Mouse (Mus musculus) large intestine, adult 2 months (tissue): ENCODE data around the gene C130050O18Rik. TPM values are rescaled to one million over a fixed set of nuclear protein-coding genes. Genes with fewer than 3 reads are reported as not detected.

ENCODE experiments used
- DNase-seq: peaks from one replicate; pipeline ENCODE4 v3.0.0-alpha.2; 2012; ENCODE audit warnings: low read depth, low spot score
- WGBS: fragments of 180-500 bp; shearing (Covaris S2); methylation state at CpG from one replicate; pipeline ENCODE4 v1.1.7; 2018; 5-methylcytosine and 5-hydroxymethylcytosine counted together
- polyA plus RNA-seq: library from polyadenylated mRNA; depleted of rRNA; stranded (reverse); fragments of >200 nt; gene quantifications from 2 replicates; pipeline ENCODE4 v1.2.3, GENCODE M21; 2012

The C130050O18Rik gene
- polyA plus RNA-seq, 1 experiment, result 2.9 TPM

DNA sequence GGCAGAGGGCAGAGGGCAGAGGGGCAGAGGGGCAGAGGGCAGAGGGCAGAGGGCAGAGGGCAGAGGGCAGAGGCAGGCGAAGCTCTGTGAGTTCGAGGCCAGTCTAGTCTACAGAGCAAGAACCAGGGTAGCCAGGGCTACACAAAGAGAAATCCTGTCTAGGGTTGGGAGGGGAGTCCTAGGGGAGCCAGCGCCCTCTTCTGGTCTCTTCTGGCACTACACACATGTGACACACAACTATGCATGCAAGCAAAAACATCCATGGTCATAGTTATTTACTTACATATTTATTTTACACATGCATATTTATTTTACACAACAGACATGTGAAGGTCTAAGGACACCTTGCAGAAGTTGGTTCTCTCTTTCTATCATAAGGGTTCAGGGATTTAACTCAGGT lies 12.4 kb downstream of the C130050O18Rik start:
- WGBS, result 87% methylated on average over 3 of the region's 3 CpGs
- no peak for DNase-seq

DNA sequence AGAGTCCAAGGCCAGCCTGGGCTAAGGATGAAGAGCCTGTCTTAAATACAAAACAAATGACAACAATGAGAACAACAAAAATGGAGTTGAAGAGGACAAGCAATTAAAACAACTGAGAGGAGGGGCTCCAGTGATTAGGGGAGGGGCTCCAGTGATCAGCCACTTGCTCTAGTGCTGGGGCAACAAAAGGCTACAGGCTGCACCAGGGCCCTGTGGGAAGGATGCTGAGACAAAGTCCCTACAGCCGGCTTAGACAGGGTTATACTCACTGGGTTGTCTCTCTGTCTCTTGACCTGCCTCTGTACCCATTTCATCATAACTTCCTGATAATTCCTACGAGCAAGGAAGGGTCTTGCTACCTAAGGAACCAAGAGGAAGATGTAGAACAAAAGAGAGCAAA lies 13.0 kb downstream of the C130050O18Rik start:
- no peak for DNase-seq
- 54% methylated on average over 2 of the region's 2 CpGs for WGBS

DNA sequence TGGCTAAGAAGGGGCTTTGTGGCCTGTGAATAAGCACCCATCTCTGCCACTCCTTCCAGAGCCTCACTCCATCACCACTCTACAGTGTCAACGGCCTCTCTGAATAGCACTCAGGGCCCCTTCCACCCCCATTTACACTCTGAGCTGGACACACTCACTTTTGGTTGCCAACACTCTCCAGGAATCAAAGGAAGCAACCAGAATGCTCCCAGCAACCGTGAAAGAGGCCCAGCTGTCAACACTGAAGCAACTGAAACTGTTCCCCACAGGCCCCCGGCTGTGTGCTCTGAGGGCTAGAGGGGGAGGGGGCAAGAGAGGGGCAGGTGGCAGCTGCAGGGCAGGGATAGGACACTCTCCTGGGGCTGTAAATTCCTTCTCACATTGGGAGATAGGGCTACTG lies 13.6 kb downstream of the C130050O18Rik start:
- DNase-seq, result no peak
- 23% methylated on average over 3 of the region's 3 CpGs for WGBS

DNA sequence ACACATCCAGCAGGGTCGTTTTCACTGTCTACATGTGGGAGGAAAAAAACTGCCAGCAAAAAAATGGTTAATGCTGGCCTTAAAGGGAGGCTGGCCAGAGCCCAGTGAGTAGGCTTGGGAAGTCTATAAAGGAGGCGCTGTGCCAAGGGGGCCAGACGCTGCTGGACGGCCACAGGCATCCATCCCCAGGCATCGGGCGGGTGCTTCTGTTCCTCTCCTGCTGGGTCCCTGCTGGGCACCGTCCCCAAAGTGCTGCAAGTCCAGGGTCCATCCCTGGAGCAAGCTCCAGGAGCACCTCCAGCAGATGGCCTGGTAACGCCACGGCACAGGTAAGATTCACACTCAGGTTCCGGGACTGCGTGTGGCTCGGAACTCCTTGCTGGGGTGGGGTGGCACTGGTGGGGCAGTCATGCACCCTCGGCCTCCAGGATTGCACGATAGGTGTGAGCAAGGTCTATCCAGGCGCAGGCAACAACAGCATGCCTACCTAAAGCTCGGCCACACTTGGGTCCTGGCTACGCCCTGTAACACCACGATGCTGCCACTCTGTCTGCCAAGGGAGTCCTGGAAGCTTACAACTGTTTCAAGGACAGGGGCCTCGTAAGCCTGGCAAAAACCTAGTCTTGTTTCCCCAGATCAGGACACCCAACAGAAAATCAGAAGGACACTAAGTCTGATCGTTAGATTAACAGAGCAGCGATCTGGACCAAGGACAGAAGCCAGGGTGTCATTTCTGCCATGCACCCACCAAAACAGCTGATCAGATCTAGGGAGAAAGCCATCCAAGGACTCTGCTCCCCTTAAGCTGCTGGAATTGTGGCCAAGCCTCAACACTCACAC lies 18.2 kb downstream of the C130050O18Rik start, which contains the start of gene Gper1:
Gper1 (plus strand) TSS at position 126 of the 840 bp plus-strand sequence.
- 17% methylated on average over 21 of the region's 21 CpGs for WGBS
- DNase-seq, result no peak

DNA sequence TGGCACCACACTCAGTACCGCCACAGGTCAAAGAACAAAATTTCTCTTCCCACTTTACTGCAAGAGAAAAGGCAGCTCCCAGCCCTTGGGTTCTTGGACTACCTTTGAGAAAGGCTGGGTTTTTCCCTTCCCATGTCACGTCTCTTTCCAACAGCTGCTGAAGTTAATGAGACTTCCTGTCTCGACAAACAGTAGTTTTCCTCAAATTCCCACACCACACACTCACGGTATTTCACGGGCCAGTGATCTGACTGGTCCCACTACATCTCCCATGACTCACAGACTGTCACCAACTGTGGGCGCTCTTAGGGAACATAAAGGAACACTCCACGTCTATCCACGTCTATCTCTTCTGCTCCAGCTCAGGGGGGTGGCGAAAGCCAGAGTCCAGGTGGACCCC lies 20.1 kb downstream of the C130050O18Rik start:
- DNase-seq, result no peak
- WGBS, result 23% methylated on average over 9 of the region's 9 CpGs

DNA sequence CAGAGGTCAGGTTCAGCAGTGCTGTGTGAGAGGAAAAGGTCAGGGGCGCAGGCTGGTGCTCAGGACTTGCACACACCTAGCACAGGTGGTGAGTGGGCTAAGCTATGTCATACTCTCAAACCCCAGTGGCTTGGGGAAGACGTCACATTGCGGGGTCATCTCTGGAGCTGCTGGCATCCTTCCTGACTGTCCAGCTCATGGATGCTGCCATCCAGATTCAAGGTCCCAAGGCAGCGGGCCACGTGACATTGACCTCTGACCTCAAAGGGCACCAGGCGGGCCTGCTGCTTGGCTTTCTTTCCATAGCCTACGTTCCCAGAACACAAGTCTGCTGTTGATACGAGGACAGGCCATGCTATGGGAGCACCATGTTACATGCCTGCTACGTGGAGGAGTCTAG lies 21.9 kb downstream of the C130050O18Rik start:
- no peak for DNase-seq

DNA sequence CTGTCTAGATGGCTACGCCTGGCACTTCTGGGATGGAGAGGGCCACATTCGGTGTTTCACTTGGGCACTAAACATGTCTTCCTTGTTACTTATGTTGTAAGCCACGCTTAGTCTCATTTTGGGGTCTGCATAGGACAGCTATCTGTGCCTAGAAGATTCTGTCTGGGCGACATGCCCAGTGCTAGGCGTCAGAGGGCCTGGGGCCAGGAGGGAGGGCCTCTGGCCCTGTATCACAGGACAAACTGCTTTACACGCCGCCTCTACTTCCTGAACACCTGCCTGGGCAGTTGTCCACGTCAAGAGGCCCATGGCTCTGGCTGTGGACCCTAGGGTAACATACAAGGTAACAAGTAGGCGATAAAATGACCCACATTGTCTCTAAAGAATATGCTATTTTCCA lies 22.9 kb downstream of the C130050O18Rik start:
- 27% methylated on average over 9 of the region's 9 CpGs for WGBS
- DNase-seq, result no peak

More for the DNA sequence above, 21.9 kb downstream of the C130050O18Rik start:
- WGBS, result 85% methylated on average over 9 of the region's 9 CpGs

DNA sequence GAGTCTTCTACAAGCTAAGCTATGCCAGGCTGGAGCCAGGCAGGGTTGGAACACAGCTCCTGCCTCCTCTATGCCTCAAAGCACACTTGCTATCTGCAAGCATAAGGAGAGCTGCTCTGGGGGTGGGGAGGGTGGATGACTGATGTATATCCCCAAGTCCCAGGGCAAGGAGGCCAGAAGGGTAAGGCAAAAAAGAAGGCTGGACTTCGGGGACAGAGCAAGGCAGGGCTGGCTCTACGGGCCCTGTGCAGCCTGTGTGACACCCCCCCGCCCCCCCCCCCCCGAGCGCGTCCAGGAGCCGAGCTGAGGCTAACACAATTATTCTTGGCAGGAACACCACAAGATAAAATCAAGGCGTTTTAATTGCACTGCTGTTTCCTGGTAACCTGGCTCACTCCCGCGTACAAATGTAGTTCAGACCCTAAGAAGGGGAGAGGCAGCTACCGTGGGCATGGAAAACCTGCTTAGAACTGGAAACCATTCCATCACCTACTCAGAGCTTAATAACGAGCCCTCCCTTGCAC lies 24.8 kb downstream of the C130050O18Rik start:
- 17% methylated on average over 12 of the region's 12 CpGs for WGBS

DNA sequence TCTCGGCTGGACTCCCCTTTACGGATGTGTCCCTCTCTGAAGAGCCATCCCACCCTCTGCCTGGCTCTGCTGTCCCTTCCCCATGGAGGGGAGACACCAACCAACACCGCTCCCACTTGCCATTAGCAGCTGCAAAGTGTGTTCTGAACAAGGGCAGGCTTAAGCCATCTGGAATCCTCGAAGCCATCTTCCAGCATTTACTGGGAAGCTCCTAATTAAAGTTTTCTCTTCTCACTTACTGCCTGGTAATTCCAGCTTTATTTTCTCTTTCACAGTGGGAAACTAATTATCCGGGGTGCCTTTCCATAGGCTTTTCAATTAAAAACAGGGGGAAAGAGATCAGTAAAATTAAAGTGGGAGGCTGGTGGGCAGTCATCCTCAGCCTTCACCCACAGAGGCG lies 27.3 kb downstream of the C130050O18Rik start:
- WGBS, result 89% methylated on average over 6 of the region's 6 CpGs
- DNase-seq, result no peak

More for the DNA sequence above, 24.8 kb downstream of the C130050O18Rik start:
- DNase-seq, result no peak

DNA sequence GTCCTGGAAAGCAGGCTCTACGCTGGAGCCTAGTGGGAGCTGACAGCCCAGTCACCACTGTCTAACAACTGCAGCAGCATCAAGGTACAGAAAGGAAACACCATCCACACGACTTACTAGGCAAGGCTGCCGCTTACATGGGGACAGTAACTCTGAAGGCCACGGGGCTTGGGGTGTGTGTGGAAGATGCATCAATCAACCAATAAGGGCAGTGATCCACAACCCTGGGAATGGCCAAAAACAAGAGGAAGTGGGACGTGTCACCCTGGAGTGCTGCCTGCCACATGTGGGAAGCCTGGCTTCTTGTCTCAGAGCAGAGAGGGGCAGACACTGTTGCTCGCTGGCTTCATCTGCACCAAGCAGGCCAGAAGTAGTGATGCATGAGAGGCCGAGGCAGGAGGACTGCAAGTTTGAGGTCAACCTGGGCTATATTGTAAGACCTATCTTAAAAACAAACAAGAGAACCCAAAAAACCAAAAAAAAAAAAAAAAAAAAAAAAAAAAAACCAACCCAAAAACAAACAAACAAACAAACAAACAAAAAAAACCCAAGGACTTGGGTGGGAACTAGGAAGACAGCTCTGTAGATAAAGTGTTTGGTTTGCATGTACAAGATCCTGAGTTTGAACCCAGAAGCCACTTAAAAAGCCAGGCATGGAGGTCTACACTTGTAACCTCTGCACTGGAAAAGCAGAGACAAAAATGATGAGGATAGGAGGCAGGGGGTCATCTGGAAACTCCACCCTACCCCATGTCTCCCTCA lies 27.8 kb downstream of the C130050O18Rik start:
- WGBS, result 80% methylated on average over 7 of the region's 7 CpGs
- no peak for DNase-seq

DNA sequence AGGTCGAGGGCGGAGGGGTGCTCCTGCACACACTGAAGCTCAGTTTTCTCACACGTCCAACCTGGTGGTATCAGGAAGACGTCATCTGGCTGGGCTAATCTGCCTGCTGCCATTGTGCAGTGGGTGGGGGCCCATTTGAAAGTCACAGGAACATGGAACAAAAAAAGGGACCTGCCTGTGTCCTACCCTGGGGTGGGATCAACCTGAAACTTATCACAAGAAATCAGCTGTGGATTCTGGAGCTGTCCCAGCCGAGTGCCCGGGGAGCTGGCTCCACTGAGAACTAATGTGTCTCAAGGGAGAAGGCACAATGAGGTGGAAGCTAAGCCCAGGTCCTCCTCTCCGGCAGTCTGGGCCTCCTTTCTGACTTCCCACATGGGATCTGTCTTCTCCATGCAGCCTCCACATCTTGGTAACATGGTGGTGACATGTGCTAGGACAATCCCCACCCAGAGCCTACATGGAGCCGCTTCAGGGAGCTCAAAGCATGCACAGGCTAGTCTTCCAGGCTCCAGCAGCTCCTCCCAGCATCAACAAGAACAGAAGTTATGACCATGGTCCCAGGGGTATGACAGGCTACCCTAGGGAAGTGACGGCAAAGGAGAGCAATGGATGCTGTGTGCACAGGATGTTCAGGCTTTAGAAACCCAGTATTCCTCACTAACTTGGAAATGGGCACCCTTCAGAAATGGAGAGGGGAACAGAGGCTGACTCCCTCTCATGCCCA lies 28.9 kb downstream of the C130050O18Rik start:
- no peak for DNase-seq
- 86% methylated on average over 9 of the region's 9 CpGs for WGBS

DNA sequence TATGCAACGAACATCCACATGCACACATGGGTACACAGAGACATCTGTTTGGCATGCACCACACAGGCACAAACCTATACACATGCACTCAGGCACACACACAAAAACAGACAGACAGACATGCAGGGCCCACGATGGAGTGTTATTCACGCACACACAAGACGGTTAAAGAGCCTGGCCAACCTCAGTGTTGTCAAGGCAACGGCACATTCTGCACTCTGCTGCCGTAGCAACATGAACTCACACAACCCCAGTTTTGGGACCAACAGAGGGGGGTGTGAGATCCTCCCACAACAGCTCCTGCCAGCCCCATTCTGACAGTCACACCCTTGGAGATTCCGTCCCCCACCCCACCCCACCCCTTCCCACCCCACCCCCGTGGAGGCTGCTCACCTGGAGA lies 29.9 kb downstream of the C130050O18Rik start:
- WGBS, result 60% methylated on average over 8 of the region's 8 CpGs

DNA sequence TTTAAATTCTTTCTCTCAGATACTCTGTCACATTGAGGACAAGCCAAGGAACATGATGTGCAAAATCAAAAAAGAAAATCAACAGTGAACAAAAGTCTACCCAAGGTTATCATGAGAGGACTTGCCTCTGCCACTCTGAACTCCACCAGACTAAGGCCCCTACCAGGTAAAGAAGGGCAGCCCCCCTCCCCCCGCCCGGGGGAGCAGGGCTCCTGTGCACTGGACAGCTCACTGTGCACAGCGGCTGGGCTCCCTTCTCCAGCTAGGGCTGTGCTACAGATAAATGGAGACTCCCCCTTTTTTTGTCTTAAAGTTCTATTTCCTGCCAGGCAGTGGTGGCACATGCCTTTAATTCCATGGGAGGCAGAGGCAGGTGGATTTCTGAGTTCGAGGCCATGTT lies 32.7 kb downstream of the C130050O18Rik start:
- WGBS, result 87% methylated on average over 4 of the region's 4 CpGs
- DNase-seq, result no peak

More for the DNA sequence above, 29.9 kb downstream of the C130050O18Rik start:
- no peak for DNase-seq

DNA sequence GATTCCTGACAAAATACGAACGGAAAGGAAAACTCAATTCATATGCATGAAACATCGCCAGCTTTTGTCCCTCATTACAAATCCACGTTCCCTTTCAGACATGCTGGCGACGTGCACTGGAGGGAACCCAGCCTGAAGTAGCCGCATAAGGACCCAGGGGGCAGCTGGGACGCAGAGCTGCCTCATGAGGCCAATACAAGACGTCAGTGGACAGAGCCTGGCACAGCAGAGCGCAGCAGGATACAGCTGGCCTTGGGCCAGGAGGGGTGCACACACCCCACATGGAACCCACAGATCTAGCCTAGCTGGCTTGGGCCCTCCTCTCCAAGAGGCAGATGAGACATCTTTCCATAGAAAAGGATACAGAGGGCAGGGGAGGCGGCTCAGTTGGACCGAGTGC lies 33.4 kb downstream of the C130050O18Rik start:
- WGBS, result 82% methylated on average over 12 of the region's 12 CpGs

DNA sequence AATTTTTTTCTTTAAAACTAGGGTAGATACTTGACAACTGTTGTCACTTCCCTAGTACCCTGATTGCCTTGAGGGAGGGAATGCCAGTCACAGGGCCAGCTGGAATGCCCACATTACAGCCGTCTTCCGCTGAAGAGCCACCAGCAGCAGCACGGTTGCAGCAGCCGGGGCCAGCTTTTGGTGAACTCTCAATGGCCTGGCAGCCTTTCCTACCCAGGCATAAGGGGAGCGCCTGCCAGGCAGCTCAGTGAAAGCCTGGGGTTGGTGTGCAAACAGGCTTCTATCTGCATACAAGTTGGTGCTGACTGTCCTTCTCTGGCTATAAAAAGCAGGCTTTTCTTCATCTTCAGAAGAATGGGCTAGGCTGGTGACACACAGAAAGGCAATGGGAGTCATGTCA lies 35.4 kb downstream of the C130050O18Rik start:
- 87% methylated on average over 5 of the region's 5 CpGs for WGBS
- DNase-seq, result no peak

More for the DNA sequence above, 33.4 kb downstream of the C130050O18Rik start:
- DNase-seq, result no peak

DNA sequence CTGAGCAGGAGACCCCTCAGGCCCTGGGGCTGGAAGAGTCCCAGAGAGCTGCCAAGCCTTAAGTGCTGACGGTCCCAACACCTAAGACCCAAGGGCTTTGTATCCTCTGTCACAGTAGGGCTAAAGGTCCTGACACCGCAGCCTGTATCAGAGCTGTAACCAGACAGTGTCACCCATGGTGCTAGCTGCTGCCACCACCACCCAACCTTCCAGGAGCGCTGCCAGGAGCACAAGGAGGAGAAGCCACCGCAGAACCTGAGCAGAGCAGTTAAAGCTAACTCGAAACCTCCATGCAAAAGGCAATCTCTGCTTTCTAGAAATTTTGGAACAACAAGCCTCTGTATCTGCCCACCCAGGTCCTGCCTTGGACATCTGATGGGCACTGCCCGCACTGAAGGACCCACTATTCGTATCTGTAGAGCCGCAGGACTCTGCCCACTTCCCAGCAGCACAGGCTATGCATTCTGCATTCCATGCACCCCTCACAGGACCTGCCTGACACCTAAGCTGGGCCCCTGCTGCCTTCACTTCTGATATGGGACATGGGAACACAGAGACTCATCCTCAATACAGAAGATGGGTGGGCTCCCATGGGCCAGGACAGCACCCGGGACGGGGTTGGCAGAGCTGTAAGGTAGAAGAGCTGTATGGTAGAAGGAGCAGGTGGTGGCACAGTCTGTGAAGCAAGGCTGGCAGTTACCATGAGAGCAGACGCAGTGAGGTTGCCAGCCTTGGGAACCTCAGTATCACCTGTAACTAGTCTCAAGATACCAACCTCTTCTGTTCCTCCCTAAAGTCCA lies 36.0 kb downstream of the C130050O18Rik start:
- DNase-seq, result no peak
- 95% methylated on average over 11 of the region's 11 CpGs for WGBS

DNA sequence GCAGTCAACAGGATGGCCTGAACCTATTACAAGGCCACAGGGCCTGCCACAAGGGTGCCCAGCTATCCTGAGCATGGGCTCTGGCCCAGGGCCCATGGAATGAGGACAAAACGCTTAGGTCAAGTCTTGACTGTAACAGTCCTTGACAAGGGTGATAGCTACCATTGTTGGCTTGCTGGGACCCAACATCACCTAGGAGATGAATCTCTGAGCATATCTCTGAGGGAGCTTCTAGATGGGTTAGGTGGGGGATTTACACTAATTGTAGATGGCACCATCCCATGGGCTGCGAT lies 36.6 kb downstream of the C130050O18Rik start:
- DNase-seq, result no peak
- 96% methylated on average over 2 of the region's 2 CpGs for WGBS

DNA sequence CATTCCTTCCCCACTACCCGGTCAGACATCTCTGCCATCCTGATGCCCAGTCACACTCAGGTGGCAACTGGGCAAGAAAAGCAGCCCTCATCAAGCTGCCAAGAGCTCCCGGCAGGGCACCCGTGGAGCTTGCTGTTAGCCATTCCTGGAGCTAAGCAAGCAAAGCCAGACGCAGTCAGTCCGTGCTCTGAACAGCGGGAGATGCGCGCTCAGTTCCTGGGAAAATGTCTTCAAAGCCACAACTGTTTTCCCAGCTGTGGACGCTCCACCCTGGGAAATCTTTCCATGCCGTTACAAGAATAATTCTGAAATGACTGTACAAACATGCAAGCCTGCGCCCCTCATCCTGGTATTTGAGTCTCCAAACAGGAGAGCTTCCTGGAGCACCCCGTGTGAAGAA lies 37.3 kb downstream of the C130050O18Rik start:
- 34% methylated on average over 12 of the region's 12 CpGs for WGBS
- no peak for DNase-seq

DNA sequence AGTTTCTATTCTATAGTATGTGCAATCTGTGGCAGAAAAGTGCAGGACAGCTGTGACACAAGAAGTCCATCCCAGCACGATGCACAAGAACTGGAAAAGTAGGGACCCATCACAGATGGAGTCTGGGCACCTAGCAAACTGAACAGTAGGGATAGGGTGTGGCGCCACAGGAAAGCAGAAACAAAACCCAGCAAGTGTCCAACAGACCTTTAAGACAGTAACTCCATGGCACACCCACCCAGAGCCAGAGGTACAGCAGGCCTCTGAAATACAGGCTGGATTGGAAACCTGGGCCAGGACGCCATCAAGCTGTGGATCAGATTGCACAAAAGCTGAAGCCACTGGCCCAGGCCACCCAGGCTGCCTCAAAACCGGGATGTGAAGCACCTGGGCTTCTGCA lies 37.9 kb downstream of the C130050O18Rik start:
- WGBS, result 47% methylated on average over 4 of the region's 4 CpGs
- no peak for DNase-seq
